Mouse (Mus musculus) heart, embryonic 13.5 days (tissue): ENCODE data around the gene Cenpf. TPM values are rescaled to one million over a fixed set of nuclear protein-coding genes. Genes with fewer than 3 reads are reported as not detected.

Experiments
- ATAC-seq: fragments of 200-750 bp; cut with Nextera tagmentation; 2 replicates; pipeline ENCODE4 v1.8.0; 2017; ENCODE audit warnings: moderate TSS enrichment; ENCODE audit not compliant: insufficient number of reproducible peaks, low FRiP score, low TSS enrichment; ENCODE audit errors: extremely low read depth
- H3K27ac ChIP-seq: fragments of 300-500 bp; sonication (generic); replicated peaks from 2 replicates; pipeline ENCODE4 v1.5.1; 2015; ENCODE audit warnings: moderate library complexity, mild to moderate bottlenecking, inconsistent platforms
- H3K27me3 ChIP-seq: fragments of 300-500 bp; sonication (generic); replicated peaks from 2 replicates; pipeline ENCODE4 v1.6.1; 2015; ENCODE audit warnings: mild to moderate bottlenecking, inconsistent platforms
- H3K36me3 ChIP-seq: fragments of 300-500 bp; sonication (generic); 2 replicates; pipeline ENCODE4 v1.6.1; 2015; ENCODE audit warnings: mild to moderate bottlenecking, inconsistent platforms
- H3K4me1 ChIP-seq: fragments of 300-500 bp; sonication (generic); 2 replicates; pipeline ENCODE4 v1.6.1; 2015; ENCODE audit warnings: inconsistent platforms
- H3K4me2 ChIP-seq: fragments of 300-500 bp; sonication (generic); 2 replicates; pipeline ENCODE4 v1.6.1; 2015; ENCODE audit warnings: inconsistent platforms, mild to moderate bottlenecking, moderate library complexity
- H3K4me3 ChIP-seq: fragments of 300-500 bp; sonication (generic); 2 replicates; pipeline ENCODE4 v1.5.1; 2015; ENCODE audit warnings: moderate library complexity, mild to moderate bottlenecking, inconsistent platforms
- H3K9ac ChIP-seq: fragments of 300-500 bp; sonication (generic); 2 replicates; pipeline ENCODE4 v1.6.1; 2015; ENCODE audit warnings: inconsistent platforms, mild to moderate bottlenecking, moderate library complexity
- H3K9me3 ChIP-seq: fragments of 300-500 bp; sonication (generic); 2 replicates; pipeline ENCODE4 v1.6.1; 2016; ENCODE audit warnings: inconsistent platforms
- WGBS: fragments of 180-500 bp; shearing (Covaris S2); methylation state at CpG from one replicate; pipeline ENCODE4 v1.1.7; 2015; ENCODE audit warnings: mixed read lengths; 5-methylcytosine and 5-hydroxymethylcytosine counted together
- polyA plus RNA-seq: library from polyadenylated mRNA; unstranded; fragments of >200 nt; fragmentation: Nextera tagmentation; extraction: Ambion mirVana; gene quantifications from 2 replicates; pipeline ENCODE4 v1.2.1, GENCODE M21; 2015

The Cenpf gene
- polyA plus RNA-seq, 1 experiment from 2014 or later = 59.5 TPM

DNA sequence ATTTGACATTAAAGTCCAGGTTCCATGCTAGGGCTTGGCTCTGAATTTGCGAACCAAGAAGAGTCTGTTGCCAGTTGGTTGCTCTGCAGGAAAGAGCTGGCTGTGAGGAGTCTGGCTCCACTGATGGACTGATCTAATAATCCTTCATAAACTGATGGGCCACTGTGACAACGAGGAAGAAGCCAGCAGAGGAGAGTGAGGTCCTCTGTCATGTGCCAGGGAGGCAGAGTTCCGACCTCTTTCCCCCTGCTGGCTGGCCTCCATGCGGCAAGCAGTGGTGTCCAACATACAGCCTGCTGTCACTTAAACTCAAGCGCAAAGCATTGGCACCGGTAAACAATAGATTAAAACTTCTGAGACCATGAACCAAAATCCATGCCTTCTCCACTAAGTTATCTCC lies 57.9 kb downstream of the Cenpf start:
- Histone ChIP-seq H3K27ac (no peak overlapping the region), H3K9me3 (no peaks in the 10 kb centered on the region), H3K36me3 (no peaks in the 10 kb centered on the region), H3K27me3 (no peaks in the 10 kb centered on the region), H3K4me3 (no peak overlapping the region), H3K4me1 (no peaks in the 10 kb centered on the region), H3K9ac (no peak overlapping the region), H3K4me2 (no peak overlapping the region)
- WGBS = 67% methylated on average over 6 of the region's 6 CpGs
- no peak for ATAC-seq

- no peaks in the 10 kb centered on the region for H3K4me1 ChIP-seq
- 52% methylated on average over 9 of the region's 9 CpGs for WGBS
- ATAC-seq = no peak
- H3K9ac ChIP-seq = no peak overlapping the region
- H3K27me3 ChIP-seq = no peaks in the 10 kb centered on the region
- H3K4me3 ChIP-seq = no peak overlapping the region
- H3K27ac ChIP-seq = 0 out of 2 replicates have a peak overlapping the region, but pooled peaks have one; percentile 24
- H3K4me2 ChIP-seq = no peak overlapping the region
- H3K9me3 ChIP-seq = 0 out of 2 replicates have a peak, but pooled peaks cover 9% of the 10 kb centered on the region
- no peaks in the 10 kb centered on the region for H3K36me3 ChIP-seq
Observed at GRCm38 (mm10) chr1:189627976-189628768, 59.7 kb downstream of the Cenpf start.

DNA sequence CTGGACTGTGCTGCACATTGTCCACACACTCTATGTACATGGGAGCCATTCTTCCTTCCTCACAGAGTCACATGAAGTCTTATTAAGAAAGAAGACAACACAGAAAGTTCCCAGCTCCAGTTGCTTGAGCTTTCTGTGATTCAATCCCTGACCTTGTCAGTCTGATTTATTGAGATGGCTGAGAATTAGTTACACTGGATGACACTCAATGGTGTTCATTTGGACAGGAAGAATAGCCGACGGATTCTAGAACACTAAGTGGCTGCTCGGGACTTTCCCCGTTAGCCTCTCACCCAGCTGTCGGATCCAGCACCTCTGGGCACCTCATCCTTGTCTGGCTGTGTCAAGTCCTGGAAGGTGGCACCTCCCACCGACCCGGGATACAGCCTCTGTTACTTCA lies 63.1 kb downstream of the Cenpf start:
- no peaks in the 10 kb centered on the region for H3K4me1 ChIP-seq
- WGBS = 77% methylated on average over 7 of the region's 7 CpGs
- no peak for ATAC-seq
- no peak overlapping the region for H3K9ac ChIP-seq
- H3K27me3 ChIP-seq = no peaks in the 10 kb centered on the region
- no peak overlapping the region for H3K27ac ChIP-seq
- H3K4me2 ChIP-seq = no peak overlapping the region
- H3K4me3 ChIP-seq = no peak overlapping the region
- 0 out of 2 replicates have a peak, but pooled peaks cover 9% of the 10 kb centered on the region for H3K9me3 ChIP-seq
- H3K36me3 ChIP-seq = no peaks in the 10 kb centered on the region

DNA sequence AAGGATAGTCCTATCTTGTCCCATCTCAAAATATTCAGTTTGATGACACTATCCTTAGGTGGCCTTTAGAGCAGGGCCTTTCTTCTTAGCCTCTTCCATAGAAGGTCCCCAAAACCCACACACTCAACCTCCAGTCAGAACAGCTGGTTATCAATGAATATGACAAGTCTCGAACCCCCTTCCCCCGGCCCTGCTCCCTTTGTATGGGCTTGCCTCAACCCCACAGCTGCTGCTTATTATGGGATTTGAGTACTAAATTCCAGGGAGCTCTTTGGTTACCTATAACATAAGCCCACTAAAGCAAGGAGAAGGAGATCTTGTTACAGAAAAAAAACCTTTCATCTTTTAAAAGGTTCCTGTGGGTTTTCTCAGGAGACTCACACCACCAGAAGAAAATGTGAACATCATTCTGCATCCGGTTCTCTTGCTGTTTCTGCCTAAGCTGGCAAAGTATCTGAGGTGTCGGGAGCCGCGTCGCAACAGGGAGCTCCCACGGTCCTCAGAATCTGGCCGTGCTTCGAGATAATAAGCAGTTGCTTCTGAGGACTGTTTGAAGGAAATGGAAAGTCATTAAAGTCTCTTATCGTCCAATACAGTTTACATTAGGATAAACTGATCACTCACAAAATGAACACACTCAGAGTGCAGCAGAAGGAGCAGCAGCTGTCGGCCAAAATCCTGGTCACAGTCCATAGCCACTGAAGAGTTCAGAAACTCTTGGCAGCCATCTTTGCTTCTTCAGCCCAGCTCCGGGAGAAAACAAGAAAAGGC lies 68.7 kb downstream of the Cenpf start:
- Histone ChIP-seq H3K4me3 (no peak overlapping the region), H3K27ac (peak overlapping the region; percentile 55), H3K9ac (no peak overlapping the region), H3K4me1 (no peaks in the 10 kb centered on the region; the same call in 1 of the 2 replicates), H3K4me2 (0 out of 2 replicates have a peak overlapping the region, but pooled peaks have one; percentile 1), H3K36me3 (no peaks in the 10 kb centered on the region), H3K9me3 (0 out of 2 replicates have a peak, but pooled peaks cover 7% of the 10 kb centered on the region), H3K27me3 (peaks cover 14% of the 10 kb centered on the region; the same call in 1 of the 2 replicates)
- 38% methylated on average over 13 of the region's 13 CpGs for WGBS
- ATAC-seq = no peak

GRCm38 (mm10) chr1:189617381-189617780 lies 70.5 kb downstream of the Cenpf start:
- H3K9ac ChIP-seq = no peak overlapping the region
- 84% methylated on average over 5 of the region's 5 CpGs for WGBS
- H3K36me3 ChIP-seq = no peaks in the 10 kb centered on the region
- no peak overlapping the region for H3K4me2 ChIP-seq
- H3K4me3 ChIP-seq = no peak overlapping the region
- ATAC-seq = no peak
- H3K4me1 ChIP-seq = peaks cover 3% of the 10 kb centered on the region; the same call in 1 of the 2 replicates
- peaks cover 14% of the 10 kb centered on the region; the same call in 1 of the 2 replicates for H3K27me3 ChIP-seq
- no peaks in the 10 kb centered on the region for H3K9me3 ChIP-seq
- H3K27ac ChIP-seq = no peak overlapping the region

- no peak for ATAC-seq
- Histone ChIP-seq H3K4me1 (peaks cover 3% of the 10 kb centered on the region; the same call in 1 of the 2 replicates), H3K9me3 (no peaks in the 10 kb centered on the region), H3K4me3 (no peak overlapping the region), H3K36me3 (no peaks in the 10 kb centered on the region), H3K4me2 (no peak overlapping the region), H3K27ac (no peak overlapping the region), H3K9ac (no peak overlapping the region), H3K27me3 (peaks cover 21% of the 10 kb centered on the region)
- 80% methylated on average over 7 of the region's 7 CpGs for WGBS
Observed at GRCm38 (mm10) chr1:189615246-189615645, 72.6 kb downstream of the Cenpf start.

GRCm38 (mm10) chr1:189613076-189613475 lies 74.8 kb downstream of the Cenpf start:
- Histone ChIP-seq H3K27me3 (peaks cover 15% of the 10 kb centered on the region), H3K9ac (no peak overlapping the region), H3K4me2 (no peak overlapping the region), H3K4me1 (0 out of 2 replicates have a peak, but pooled peaks cover 9% of the 10 kb centered on the region), H3K36me3 (no peaks in the 10 kb centered on the region), H3K27ac (no peak overlapping the region), H3K4me3 (no peak overlapping the region), H3K9me3 (no peaks in the 10 kb centered on the region)
- ATAC-seq = no peak
- WGBS = 53% methylated on average over 7 of the region's 7 CpGs

GRCm38 (mm10) chr1:189611775-189612174 lies 76.1 kb downstream of the Cenpf start:
- H3K4me3 ChIP-seq = no peak overlapping the region
- no peak for ATAC-seq
- WGBS = 76% methylated on average over 4 of the region's 4 CpGs
- H3K9ac ChIP-seq = no peak overlapping the region
- no peaks in the 10 kb centered on the region for H3K9me3 ChIP-seq
- H3K27ac ChIP-seq = no peak overlapping the region
- H3K4me2 ChIP-seq = no peak overlapping the region
- 0 out of 2 replicates have a peak, but pooled peaks cover 9% of the 10 kb centered on the region for H3K4me1 ChIP-seq
- H3K27me3 ChIP-seq = peaks cover 14% of the 10 kb centered on the region; the same call in 1 of the 2 replicates
- H3K36me3 ChIP-seq = no peaks in the 10 kb centered on the region

DNA sequence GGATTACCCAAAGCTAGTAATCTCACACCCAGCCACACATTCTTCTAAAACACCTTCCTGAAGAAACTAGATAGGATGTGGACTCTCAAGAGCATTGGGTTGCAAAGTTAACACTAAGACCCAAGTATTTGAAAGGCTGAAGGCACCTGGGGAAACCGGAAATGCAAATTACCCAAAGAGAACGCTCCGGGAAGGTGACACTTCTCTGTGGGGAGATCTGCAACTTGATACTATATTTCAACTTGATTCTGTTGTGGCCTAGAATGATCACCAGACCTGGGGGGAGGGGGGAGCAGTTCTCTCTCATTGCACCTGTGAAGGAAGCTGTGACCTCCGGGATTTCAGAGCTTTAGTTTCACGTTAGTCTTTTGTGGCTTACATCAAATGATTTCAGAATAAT lies 79.2 kb downstream of the Cenpf start:
- H3K4me1 ChIP-seq = 0 out of 2 replicates have a peak, but pooled peaks cover 9% of the 10 kb centered on the region
- no peak overlapping the region for H3K4me2 ChIP-seq
- WGBS = 13% methylated on average over 5 of the region's 5 CpGs
- H3K9me3 ChIP-seq = no peaks in the 10 kb centered on the region
- H3K27ac ChIP-seq = no peak overlapping the region
- ATAC-seq = no peak
- H3K9ac ChIP-seq = no peak overlapping the region
- peaks cover 7% of the 10 kb centered on the region; the same call in 1 of the 2 replicates for H3K27me3 ChIP-seq
- no peak overlapping the region for H3K4me3 ChIP-seq
- H3K36me3 ChIP-seq = no peaks in the 10 kb centered on the region

- Histone ChIP-seq H3K9me3 (no peaks in the 10 kb centered on the region), H3K4me1 (0 out of 2 replicates have a peak, but pooled peaks cover 8% of the 10 kb centered on the region), H3K9ac (no peak overlapping the region), H3K27ac (no peak overlapping the region), H3K4me3 (no peak overlapping the region), H3K4me2 (no peak overlapping the region), H3K36me3 (no peaks in the 10 kb centered on the region), H3K27me3 (peaks cover 7% of the 10 kb centered on the region; the same call in 1 of the 2 replicates)
- ATAC-seq = no peak
- 66% methylated on average over 3 of the region's 3 CpGs for WGBS
Observed at GRCm38 (mm10) chr1:189608039-189608438, 79.8 kb downstream of the Cenpf start.

- no peak overlapping the region for H3K9ac ChIP-seq
- H3K9me3 ChIP-seq = no peaks in the 10 kb centered on the region
- H3K27ac ChIP-seq = no peak overlapping the region
- no peak overlapping the region for H3K4me3 ChIP-seq
- H3K4me2 ChIP-seq = no peak overlapping the region
- 84% methylated on average over 8 of the region's 8 CpGs for WGBS
- 0 out of 2 replicates have a peak, but pooled peaks cover 2% of the 10 kb centered on the region for H3K27me3 ChIP-seq
- no peaks in the 10 kb centered on the region for H3K36me3 ChIP-seq
- 0 out of 2 replicates have a peak, but pooled peaks cover 6% of the 10 kb centered on the region for H3K4me1 ChIP-seq
- no peak for ATAC-seq
Observed at GRCm38 (mm10) chr1:189605598-189606126, 82.2 kb downstream of the Cenpf start.
